Mouse (Mus musculus) liver, adult 10 weeks (tissue): ENCODE results near the gene 4933428G20Rik. TPM values are rescaled to one million over a fixed set of nuclear protein-coding genes. Genes with fewer than 3 reads are reported as not detected.

ENCODE experiments used
- polyA plus RNA-seq: library from polyadenylated mRNA; stranded (reverse); fragments of 350-450 nt; fragmentation: Illumina TruSeq; extraction: RNeasy Lipid Tissue Mini Kit (QIAGEN cat#74804); gene quantifications from one replicate; pipeline ENCODE4 v1.2.3, GENCODE M21; 2014; ENCODE audit warnings: low read depth, low replicate concordance

The 4933428G20Rik gene
- not detected for polyA plus RNA-seq

DNA sequence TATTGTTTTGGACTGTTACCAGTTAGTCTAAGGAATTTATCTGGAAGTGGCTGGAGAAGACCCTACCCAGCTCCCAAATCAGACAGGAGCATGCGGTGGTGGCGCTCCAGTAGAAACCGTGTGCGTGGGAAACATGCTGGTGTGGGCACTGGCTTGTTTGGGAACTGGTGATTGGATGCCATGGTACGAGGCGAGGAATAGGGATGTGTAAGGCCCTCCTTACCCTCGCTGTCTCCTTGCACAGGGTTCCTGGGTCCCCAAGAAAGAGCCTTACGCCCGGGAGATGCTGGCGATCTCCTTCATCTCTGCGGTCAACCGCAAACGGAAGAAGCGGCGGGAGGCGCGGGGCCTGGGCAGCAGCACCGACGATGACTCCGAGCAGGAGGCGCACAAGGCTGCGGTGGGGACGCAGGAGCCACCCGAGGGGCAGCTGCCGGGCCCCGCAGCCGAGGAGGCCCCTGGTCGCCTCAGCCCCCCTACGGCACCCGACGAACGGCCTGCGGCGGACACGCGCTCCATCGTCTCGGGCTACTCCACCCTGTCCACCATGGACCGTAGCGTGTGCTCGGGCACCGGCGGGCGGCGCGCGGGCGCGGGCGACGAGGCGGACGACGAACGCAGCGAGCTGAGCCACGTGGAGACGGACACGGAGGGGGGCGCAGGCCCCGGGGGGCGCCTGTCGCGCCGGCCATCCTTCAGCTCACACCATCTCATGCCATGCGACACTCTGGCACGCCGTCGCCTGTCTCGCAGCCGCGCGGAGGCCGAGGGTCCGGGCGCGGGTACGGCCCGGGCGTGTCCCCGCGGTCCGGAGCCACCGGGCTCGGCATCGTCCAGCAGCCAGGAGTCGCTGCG, at the start of gene 4933428G20Rik:
4933428G20Rik (minus strand) TSS at position 476 of the 855 bp plus-strand sequence.

Other genes with a start within 250 kb of the 4933428G20Rik start
- 24.6 TPM for gene Npepps, start 219.7 kb downstream of the 4933428G20Rik start, polyA plus RNA-seq
- 24.0 TPM for gene Mrpl45, start 184.6 kb downstream of the 4933428G20Rik start, polyA plus RNA-seq
- gene Gpr179, start 148.3 kb downstream of the 4933428G20Rik start, polyA plus RNA-seq = not detected
- 3.8 TPM for gene Socs7, start 137.8 kb downstream of the 4933428G20Rik start, polyA plus RNA-seq
- 2.9 TPM for gene Arhgap23, start 84.8 kb downstream of the 4933428G20Rik start, polyA plus RNA-seq
- gene Srcin1, start 75.8 kb upstream of the 4933428G20Rik start, polyA plus RNA-seq = 0.05 TPM
- not detected for gene Epop, start 129.4 kb upstream of the 4933428G20Rik start, polyA plus RNA-seq
- 2.0 TPM for gene Mllt6, start 163.1 kb upstream of the 4933428G20Rik start, polyA plus RNA-seq
- 14.6 TPM for gene Cisd3, start 185.5 kb upstream of the 4933428G20Rik start, polyA plus RNA-seq
- 0.98 TPM for gene Pcgf2, start 200.2 kb upstream of the 4933428G20Rik start, polyA plus RNA-seq
- 20.8 TPM for gene Psmb3, start 203.1 kb upstream of the 4933428G20Rik start, polyA plus RNA-seq
- 7.0 TPM for gene Pip4k2b, start 244.4 kb upstream of the 4933428G20Rik start, polyA plus RNA-seq